Mouse (Mus musculus): Measurements from ENCODE around the gene Gjb4.

The Gjb4 gene

DNA sequence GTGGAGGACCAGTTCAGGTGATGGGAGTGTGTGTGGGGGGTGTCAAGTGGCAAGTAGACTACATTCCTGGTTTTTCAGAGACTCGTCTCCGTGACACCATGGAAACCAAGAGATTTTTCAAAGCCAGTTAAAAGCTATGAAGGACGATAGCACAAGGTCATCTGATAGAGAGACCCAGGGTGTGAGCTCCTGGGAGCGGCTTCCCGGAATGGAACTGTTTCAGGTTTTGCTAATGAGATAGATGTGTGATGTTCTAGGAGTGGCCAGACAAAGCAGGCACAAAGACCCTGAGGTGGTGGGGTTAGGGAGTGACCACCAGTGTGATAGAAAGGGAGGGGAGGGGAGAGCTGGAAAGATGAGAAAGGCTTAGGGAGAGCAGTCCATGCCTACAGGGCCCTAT is 8.9 kb downstream of the Gjb4 start:
- no peak for DNase-seq

DNA sequence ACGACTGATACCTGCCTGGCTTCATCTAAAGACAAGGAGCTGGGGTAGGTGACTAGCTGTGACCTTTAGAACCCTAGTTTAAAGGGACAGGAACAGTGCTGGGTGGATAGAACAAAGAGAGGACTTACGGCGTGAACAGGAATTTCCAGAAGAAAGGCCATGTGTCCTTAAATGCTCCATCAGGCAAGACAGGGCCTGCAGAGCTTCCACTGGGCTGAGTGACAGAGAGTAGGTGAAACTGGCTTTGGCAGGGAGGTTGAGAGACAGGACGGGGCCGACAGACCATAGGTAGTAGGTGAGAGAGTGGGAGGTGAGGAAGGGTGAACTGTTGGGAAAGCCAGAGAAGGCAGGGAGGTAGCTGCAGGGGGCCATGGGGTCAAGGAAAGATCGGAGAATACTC is 12.5 kb downstream of the Gjb4 start:
- no peak for DNase-seq

DNA sequence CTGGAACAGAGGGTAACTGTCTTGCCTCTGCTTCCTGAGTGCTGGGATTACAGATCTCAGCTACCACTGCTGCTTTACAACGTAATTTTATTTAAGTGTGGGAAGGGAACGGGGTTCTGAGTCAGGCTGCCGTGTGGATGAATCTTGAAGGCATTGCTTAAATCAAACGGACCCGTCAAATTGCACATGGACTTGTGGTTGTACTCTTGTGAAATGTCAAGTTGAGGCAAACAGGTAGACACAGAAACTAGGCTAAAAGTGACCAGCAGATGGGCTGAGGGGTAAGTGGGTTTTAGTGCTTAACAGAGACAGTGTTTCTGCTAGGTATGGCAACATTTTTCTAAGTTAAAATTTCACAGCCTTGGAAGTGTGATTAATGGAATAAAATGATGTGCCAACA is 16.2 kb downstream of the Gjb4 start:
- no peak for DNase-seq

DNA sequence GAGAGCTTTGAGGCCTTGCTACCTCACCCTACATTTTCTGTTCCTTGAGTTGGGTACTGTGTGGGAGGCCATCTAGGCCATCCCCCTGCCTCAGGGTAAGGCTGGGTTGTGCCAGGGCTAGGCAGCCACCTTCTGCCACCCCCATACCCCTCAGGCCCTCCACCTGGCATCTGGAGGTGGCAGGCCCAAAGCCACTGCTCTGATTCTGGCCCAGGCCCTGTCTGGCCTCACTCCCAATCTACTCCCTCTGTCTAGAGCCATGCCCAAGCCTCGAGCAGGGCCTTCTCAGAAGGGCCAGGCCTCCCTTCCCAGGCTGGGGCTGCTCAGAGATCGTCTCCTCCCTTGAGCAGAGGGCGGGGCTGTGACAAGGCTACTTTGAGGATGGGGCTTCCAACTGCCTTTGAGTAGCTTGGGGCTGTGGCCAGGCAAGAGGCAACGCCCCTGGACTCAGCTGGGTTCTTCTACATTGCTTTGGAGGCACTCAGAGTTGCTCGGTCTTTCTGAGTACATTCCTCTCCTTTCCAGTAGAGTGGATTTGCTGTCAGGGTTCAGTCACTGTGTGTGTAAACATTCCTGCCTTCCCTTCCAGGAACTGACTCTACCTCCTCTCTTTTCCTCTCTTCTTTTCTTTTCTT is 18.9 kb downstream of the Gjb4 start:
- no peak for DNase-seq

DNA sequence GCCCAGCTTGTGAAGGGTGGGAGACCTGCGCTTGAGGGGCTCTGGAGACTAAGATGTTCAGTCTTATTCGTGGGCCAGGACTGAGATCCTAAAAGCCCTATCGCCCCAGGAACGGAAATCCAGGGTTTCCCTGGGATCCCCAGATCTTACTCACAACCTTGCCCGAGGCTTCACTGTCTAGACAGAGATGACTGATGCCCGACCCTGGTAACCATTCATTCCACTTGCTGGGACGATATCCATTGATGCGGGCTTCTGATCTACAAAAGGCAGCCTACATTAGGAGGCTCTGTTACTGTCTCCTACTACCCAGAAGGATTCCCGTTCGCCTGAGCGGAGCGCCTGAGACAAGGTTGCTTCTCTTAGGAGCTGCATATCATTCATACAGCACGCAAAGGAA is 22.7 kb downstream of the Gjb4 start:
- no peak for DNase-seq

DNA sequence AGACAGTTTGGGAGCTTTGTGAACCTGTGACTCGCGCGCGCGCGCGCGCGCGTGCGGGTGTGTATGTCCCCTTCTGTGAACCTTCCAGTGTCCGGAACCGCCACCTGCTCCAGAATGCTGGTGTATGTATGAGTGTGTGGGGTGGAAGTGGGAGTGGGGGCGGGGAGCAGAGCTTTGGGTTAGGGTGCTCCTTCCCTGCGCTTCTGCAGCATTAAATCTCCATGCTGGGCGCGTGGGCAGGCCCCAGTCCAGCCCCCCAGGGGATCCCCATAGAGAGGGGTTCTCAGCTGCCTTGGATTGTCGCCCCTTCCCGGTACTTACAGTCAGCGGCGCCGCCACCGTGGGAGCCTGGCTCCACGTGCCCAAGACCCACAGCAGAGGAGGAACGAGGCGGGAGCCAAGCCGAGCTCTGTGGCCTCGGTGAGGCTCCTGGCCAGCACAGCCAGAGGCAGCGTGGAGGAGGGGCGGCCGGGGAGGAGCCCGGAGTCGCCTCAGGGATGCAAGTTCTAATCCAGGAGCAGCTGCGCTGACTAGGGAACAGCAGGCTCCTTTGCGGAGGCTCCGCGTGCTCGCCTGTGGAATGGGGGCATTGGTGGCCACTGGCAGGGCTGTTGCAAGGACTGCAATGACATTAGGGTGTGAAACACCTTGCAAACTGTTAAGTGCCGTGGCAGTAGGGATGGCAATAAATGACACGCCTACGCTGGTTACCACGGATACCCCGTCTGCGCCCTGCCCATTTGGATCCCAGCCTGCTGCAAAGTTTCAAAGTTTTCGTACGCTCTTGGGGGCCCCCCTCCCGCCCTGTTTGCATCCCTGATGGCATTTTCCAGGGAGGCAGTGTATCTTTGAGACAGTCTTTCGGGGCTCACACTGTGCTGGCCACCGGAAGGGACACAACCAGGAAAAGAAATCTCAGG is 23.4 kb downstream of the Gjb4 start, which contains the start of gene Gjb3:
Gene Gjb3, minus strand, starts transcription at position 664 of the 920 bp plus-strand sequence.
- no peak for DNase-seq

DNA sequence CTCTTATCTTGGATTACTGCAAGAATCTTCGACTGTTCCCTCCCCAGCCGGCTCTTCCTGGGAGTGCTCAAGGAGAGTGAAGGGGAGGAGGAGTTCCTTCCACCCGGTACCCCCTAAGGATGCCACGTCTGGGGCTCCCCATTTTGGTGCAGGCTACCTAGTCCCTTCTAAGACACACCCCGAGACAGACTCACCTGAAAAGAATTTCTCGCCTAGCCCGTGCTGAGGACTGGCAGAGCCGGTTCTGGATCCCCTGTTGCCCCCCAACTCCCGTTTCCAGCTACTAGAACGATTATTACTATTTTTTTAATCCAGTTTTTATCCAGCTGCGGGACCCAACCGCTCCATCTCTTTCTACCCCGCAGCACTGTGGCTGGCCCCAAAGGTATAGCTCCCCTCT is 24.1 kb downstream of the Gjb4 start:
- DNase-seq: no peak

DNA sequence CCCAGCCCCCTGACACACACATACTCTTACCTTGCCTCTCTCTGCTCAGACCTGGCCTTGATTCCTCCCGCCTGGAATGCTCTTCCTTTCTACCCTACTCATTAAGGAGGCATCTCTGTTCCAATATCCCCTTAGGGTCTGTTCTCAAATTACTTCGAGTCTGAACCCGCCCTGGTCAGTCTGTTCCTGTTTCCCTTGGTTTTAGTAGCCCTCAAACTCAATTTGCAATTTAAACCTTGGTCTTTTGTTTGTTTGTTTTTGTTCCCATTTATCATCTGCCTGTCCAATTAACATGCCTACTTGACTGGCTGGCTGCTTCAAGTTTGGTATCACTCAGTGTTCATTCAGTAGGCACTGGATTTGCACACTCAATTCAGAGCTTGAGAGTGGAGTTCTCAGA is 24.8 kb downstream of the Gjb4 start:
- DNase-seq: no peak

DNA sequence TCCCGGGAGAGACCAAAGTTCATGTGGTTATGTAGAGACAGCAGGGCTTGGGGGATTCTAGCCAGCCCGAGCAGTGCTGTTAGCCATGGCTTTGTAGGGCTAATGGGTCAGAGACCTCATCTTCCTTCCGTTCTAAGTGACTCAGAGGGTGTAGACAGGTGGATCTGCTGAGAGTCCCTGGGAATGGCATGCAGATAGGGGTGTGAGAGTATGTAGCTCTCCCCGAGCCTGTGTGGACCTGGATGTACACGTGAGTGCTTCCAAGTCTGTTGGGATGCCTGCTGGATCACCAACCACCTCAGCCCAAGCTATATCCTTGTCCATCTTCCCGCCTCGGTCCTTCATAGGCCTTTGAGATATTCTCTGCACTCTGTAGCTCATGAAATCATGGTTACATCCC is 25.5 kb downstream of the Gjb4 start:
- DNase-seq: no peak

DNA sequence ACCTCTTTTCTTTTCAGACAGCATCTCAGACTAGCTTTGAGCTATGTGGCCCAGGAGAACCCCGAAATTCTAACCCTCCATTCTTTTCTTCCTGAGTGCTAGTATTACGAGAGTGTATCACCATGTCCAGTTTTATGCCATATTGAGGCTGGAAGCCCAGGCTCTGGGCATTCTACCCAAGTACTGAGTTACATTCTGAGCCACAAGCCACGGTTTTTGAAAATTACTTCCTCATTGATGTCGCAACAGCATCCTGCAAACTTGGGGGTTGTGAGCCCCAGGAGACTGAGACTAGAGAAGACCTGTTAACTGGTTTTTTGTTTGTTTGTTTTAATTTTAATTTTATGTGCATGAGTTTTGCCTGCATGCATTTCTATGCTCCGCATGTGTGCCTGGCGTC is 26.1 kb downstream of the Gjb4 start:
- no peak for DNase-seq

DNA sequence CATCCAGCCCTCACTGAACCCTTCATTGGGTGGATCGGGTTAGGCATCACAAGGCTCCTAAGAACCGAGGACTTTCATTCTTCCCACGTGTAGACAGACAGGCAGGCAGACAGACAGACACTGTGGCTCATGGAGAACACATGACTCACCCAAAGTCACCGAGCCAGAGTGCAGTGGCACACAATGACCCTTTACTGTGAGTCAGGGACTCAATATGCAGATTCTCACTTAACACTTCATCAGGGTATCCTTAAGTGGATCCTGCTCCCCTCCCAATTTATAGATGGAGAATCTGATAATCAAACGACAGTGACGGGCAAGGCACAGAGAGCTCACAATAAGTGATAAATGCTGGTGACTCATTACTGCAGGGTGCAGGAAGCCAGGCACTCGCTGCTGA is 26.6 kb downstream of the Gjb4 start:
- DNase-seq: no peak

DNA sequence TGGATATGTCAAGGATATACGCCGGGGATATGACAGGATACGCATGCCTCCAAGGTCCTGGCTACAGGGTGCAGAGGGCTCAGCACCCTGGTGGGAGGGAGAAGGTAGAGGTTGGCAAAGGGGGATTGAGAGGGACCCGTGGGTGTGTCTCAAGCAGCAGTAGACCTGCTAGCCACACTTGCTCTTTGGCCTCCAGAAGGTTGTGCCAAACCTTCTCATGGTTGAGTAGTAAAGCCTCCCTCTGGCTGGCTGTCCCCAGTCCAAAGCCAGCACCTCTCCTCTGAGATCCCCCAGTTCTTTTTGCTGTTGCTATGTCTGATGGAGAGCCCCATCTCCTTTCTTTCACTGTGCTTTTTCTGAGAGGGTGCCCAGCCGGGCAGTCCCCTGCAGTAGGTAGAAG is 28.6 kb downstream of the Gjb4 start:
- no peak for DNase-seq

DNA sequence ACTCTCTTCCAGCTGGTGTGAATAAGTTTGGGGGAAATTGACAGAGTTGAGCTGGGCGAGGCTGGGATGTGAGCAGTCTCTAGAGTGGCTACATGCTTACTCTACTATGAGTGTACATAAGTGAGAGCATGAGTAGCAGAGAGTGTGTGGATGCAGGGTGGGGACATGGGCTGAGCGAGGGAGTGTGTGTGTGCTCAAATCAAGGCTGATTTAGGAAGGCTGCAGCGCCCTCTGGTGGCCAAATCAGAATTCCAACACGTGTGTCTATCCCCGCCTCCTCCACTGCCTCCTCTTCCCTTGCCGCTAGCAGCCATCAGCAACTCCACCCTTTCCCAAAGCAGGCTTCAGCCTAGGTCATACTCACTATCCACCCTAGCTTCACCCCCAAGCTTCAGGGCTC is 29.1 kb downstream of the Gjb4 start:
- DNase-seq: peak; percentile 71

DNA sequence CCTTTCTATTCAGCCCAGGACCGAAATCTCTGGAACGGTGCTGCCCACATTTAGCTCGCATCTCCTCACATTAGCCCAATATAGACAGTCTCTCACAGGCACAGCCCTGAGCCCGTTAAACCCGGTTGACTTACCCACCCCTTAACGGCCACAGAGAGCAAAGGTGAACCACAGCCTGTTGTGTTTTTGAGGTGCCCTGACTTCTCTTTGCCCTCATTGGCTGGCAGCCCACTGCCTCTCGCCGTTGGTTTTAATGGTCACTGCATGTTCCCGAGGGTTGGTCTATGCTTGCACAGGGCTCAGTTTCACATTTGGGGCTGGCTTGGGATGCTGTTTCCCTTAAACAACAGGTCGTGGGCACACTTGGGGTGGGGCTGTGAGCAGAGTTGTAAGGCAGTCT is 29.6 kb downstream of the Gjb4 start:
- DNase-seq: peak; percentile 24

DNA sequence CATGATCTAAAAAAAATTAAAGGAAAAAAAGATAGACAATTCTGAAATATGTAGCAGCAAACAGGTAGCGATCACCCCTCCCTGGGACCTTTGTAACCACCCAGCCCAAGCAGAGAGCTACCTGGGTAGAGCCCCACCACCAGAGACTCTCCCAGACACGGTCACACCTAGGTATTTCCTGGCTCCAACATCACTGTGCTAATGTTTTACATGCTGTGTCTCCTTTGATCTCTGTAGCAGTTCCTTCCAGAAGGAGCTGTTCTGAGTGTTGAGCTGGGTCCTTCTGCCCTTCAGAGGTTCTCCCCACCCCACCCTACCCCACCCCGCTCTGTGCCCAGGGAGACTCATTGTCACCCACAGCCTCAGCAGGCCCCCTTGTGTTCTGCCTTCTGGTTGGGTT is 30.2 kb downstream of the Gjb4 start:
- no peak for DNase-seq

DNA sequence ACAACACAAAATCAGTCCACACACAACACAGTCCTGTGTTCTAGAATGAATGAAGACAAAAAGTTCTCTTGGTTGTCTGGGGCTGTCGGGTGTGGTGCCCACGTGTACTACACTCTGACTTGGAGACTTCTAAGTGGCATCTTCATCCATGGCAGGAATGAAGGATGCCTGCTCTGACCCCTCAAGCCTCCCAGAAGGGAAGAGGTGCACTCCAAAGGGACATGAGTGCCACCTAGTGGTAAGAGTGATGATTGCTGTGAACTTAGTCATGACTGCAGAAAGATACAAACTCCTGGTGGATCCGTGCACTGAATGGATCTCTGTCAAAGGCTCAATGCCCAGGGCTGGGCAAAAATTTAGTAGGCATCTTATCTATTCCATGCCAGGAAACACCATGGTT is 34.3 kb downstream of the Gjb4 start:
- DNase-seq: peak; percentile 78

DNA sequence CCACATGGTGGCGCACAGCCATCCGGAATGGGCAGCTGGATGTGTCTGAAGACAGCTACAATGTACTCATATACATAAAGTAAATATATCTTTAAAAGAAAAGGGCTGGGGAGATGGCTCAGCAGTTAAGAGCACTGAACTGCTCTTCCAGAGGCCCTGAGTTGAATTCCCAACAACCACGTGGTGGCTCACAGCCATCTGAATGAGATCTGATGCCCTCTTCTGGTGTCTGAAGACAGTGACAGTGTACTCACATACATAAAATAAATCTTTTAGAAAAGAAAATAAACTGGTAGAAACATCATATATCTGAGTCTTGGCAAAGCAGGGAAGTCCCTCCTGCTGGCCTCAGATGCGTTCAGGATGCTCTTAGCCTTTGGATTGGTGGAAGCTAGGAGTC is 36.7 kb downstream of the Gjb4 start:
- no peak for DNase-seq

DNA sequence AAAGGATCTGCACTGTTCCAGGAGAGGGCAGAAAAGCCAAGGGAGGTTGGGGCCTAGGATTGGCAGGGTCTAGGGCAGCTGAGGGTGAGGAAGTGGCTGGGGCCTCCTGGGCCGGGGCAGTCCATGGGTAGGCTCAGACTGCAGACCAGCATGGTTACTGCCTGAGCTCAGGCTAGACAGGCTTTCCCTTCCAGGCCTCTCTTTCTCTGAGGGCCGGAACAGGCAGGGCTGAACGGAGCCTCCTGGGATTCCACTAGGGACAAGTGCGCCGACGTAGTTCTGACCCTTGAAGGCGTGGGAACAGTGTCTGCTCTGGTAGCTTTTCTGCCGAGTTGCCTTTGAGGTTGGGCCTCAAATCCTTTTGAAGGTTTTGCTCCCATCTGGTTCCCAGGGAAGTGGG is 38.1 kb downstream of the Gjb4 start:
- DNase-seq: no peak

DNA sequence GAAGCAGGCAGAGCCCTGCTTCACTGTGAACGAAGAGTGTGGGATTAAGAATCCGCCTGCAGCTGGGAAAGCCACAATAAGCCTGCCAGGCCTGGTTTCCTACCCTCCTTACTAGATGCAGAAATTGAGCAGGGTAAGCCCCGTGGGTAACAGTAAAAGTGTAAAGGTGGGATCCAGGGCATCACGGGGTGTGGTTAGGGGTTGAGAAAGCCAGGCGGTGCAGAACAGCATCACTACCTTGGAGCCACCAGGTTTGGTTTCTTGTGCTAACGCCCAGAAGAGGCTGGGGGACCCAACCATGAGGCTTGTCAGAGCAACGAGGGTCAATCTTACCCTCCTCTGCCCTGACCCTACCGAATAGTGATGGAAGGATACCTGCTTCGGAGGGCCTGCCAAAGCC is 39.3 kb downstream of the Gjb4 start:
- DNase-seq: no peak

DNA sequence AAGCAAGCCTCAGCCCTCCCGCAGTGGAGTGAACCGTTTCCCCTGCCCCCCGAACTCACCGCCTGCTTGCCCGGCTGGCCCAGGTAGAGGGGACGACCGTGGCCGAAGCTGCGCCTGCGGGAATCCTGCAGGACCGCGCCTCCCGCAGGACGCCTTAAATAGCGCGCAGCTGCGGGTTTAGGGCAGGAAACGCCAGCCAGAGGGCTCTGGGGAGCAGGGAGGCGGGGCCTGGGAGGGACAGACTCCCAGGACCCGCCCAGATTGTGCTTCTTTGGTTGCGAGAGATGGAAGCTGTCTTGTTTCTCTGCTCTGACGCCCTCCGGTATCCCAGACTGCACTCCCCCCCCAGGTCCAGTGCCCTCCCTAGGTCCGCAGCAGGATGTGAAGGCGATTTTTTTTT is 40.0 kb downstream of the Gjb4 start, which contains the start of gene Gja4:
Gene Gja4, minus strand, starts transcription at position 179 of the 400 bp plus-strand sequence.
- peak; percentile 85 for DNase-seq

DNA sequence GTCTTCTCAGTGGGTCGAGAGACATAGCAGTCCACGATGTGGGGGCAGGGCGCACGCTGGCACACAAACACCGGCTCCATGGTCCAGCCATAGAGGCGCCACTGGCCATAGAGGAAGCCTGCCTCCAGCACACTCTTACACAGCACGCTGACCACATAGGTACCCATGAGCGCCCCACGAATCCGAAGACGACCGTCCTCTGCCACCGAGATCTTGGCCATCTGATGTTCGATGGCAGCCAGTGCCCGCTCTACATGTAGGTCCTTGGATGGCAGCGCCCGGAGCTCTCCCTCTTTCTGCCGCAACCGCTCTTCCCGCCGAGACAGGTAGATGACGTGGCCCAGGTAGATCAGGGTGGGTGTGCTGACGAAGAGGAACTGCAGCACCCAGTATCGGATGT is 41.5 kb downstream of the Gjb4 start:
- no peak for DNase-seq

DNA sequence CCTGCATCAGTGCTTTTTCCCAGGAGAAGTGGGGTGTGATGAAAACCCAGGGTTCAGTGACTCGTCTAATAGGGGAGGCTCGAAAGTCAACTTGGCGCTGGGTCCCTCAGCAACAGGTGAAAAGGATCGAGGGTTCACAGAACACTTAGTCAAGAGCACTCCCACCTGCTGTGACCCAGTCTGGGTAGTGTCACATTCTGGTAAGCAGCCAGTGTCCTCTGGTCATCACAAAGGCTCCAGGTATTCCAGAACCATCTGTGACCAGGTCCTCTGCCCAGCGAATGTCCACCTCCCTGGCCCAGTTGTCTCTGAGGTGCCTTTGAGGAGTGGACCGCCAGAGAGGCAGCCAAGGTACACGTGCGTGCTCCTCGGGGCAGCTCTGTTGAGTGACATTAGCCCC is 42.3 kb downstream of the Gjb4 start:
- no peak for DNase-seq

DNA sequence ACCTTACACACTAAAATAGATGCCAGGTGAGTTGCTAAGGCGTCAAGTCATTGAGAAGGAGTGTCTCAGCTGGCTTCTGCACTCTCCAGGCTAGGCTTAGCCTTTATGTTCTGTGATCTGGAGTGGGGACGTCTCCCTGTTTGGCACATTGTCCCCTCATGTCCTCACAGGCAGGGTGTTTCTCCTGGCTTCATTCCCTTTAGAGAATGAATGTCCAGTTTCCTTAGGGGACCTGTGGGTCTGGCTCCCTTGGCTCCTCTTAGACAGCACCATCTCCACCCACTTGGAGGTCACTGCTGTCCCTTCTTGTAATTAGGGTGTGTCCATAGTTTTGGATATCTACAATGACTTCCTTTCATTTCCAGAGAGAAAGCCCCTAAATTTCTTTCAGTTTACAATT is 47.0 kb downstream of the Gjb4 start:
- DNase-seq: no peak

DNA sequence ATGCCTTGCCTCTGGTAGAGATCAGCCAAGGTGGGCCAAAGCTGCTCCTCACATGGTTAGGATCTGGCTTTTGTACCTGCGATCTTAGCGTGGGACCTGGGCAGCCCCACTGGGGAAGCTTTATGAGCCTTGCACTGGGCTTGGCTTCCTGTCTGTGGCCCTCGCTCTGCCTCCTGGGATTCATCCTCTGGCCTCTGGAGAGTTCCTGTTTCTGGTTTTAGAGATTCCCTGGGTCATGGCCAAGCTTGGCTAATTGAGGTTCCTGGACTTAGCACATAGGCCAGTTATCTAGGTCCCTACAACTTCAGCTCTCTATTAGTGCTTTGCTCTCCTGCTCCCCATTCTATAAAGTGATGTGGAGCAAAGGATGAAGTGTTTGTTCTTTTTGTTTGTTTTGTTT is 50.1 kb downstream of the Gjb4 start:
- DNase-seq: peak; percentile 25
